Mouse (Mus musculus) activated CD4-positive, CD25-positive, alpha-beta regulatory T cell, adult 4 months (primary cell): ENCODE measurements around the gene Rsl1d1. TPM values are rescaled to one million over a fixed set of nuclear protein-coding genes. Genes with fewer than 3 reads are reported as not detected.

ENCODE experiments used
- ATAC-seq: one replicate; pipeline ENCODE4 v1.8.0; 2017
- polyA plus RNA-seq, 2 experiments: library from polyadenylated mRNA; unstranded; fragments of 100-300 nt; shearing (Covaris generic); gene quantifications; one replicate each; pipeline ENCODE4 v1.2.1; 2017

Gene Rsl1d1
- 100 to 1,000 TPM; 186 to 201 TPM for polyA plus RNA-seq

GRCm38 (mm10) chr16:11202571-11203554, at the start of gene Rsl1d1:
TSS of gene Rsl1d1 (minus strand) at chr16:11203331.
- ATAC-seq = peak; percentile 95

- ATAC-seq = no peak
Observed at GRCm38 (mm10) chr16:11247791-11248190, 44.7 kb upstream of the Rsl1d1 start.

GRCm38 (mm10) chr16:11245767-11246166, 42.6 kb upstream of the Rsl1d1 start:
- no peak for ATAC-seq

GRCm38 (mm10) chr16:11242401-11242800, 39.3 kb upstream of the Rsl1d1 start:
- no peak for ATAC-seq

- ATAC-seq = no peak
Observed at GRCm38 (mm10) chr16:11217801-11218200, 14.7 kb upstream of the Rsl1d1 start.

GRCm38 (mm10) chr16:11203600-11204390, 664 bp upstream of the Rsl1d1 start:
- ATAC-seq = no peak

- ATAC-seq = no peak
Observed at GRCm38 (mm10) chr16:11201740-11202394, 1.3 kb downstream of the Rsl1d1 start.

GRCm38 (mm10) chr16:11200247-11200646, 2.9 kb downstream of the Rsl1d1 start:
- ATAC-seq = no peak

GRCm38 (mm10) chr16:11198467-11198866, 4.7 kb downstream of the Rsl1d1 start:
- no peak for ATAC-seq

- no peak for ATAC-seq
Observed at GRCm38 (mm10) chr16:11197052-11197451, 6.1 kb downstream of the Rsl1d1 start.

GRCm38 (mm10) chr16:11193231-11193630, 9.9 kb downstream of the Rsl1d1 start:
- no peak for ATAC-seq

GRCm38 (mm10) chr16:11190150-11190549, 13.0 kb downstream of the Rsl1d1 start:
- no peak for ATAC-seq

- ATAC-seq = peak; percentile 27
Observed at GRCm38 (mm10) chr16:11177404-11177803, 25.7 kb downstream of the Rsl1d1 start.

GRCm38 (mm10) chr16:11176884-11177244, 26.3 kb downstream of the Rsl1d1 start:
- no peak for ATAC-seq

- peak; percentile 86 for ATAC-seq
Observed at GRCm38 (mm10) chr16:11176208-11176883, 26.8 kb downstream of the Rsl1d1 start, which contains the start of gene Zc3h7a. TSS of gene Zc3h7a (minus strand) at chr16:11176393.

- ATAC-seq = peak; percentile 14
Observed at GRCm38 (mm10) chr16:11175489-11176207, 27.5 kb downstream of the Rsl1d1 start.

- no peak for ATAC-seq
Observed at GRCm38 (mm10) chr16:11175100-11175488, 28.0 kb downstream of the Rsl1d1 start.

GRCm38 (mm10) chr16:11174671-11175081, 28.5 kb downstream of the Rsl1d1 start:
- ATAC-seq = peak; percentile 10

GRCm38 (mm10) chr16:11171679-11172078, 31.5 kb downstream of the Rsl1d1 start:
- no peak for ATAC-seq

GRCm38 (mm10) chr16:11166431-11166830, 36.7 kb downstream of the Rsl1d1 start:
- no peak for ATAC-seq

GRCm38 (mm10) chr16:11164695-11165255, 38.4 kb downstream of the Rsl1d1 start:
- no peak for ATAC-seq
